Mouse (Mus musculus): Measurements from ENCODE around the gene Meiob.

- TF ChIP-seq ZC3H11A (IDR thresholded peaks at IDR 0.05; ENCODE audit: borderline replicate concordance, low read depth, low read length), result no peak
- TF ChIP-seq ZNF384 (IDR thresholded peaks at IDR 0.05; ENCODE audit: low read depth, low read length), result no peak
- no peak for TF ChIP-seq HCFC1 (IDR thresholded peaks at IDR 0.05; ENCODE audit: borderline replicate concordance, insufficient read depth, low read length)
These were observed 54.9 kb downstream of the Meiob start for GRCm38 (mm10) chr17:24858967-24859366.
